Mouse (Mus musculus) right cerebral cortex, postnatal 36 days (tissue): ENCODE data around the gene Zfp846.
"Not testable (repeated sequence)": the region's sequence is repeated elsewhere in the genome, so short reads cannot be mapped to it uniquely, and the experiment has no call there.

ENCODE experiments used
- DNase-seq, 2 experiments: peaks; one replicate each; pipeline ENCODE4 v3.0.0; 2022; ENCODE audit warnings: low spot score in 2 of 2, mixed read lengths in 1 of 2

Zfp846 gene

GRCm38 (mm10) chr9:20581175-20581634, at the start of gene Zfp846:
Gene Zfp846, plus strand, starts transcription at chr9:20581291.
- peak; percentile 100 for DNase-seq

- DNase-seq: no peak
Observed at GRCm38 (mm10) chr9:20534326-20534926, 46.7 kb upstream of the Zfp846 start.

GRCm38 (mm10) chr9:20536598-20536997, 44.5 kb upstream of the Zfp846 start:
- no peak for DNase-seq

DNA sequence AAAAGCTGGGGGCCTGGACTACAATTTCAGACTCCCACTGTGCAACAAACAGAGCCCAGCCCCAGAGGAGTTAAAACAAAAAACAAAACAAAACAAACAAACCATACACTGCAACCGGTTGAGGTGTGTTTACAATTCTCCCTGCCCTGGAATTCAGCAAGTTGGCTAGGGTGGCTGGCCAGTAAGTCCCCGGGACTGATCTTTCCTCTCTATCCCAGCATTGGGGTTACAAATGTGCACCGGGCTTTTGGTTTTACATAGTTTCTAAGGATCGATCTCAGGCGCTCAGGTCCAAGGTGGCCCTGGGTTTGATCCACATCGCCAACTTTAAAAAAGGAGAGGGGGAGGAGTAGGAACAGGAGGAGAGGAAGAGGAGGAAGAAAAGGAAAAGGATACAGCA, 37.6 kb upstream of the Zfp846 start:
- no peak for DNase-seq

- DNase-seq: peak; percentile 63 to 64
Observed at GRCm38 (mm10) chr9:20544070-20544821, 36.8 kb upstream of the Zfp846 start.

DNA sequence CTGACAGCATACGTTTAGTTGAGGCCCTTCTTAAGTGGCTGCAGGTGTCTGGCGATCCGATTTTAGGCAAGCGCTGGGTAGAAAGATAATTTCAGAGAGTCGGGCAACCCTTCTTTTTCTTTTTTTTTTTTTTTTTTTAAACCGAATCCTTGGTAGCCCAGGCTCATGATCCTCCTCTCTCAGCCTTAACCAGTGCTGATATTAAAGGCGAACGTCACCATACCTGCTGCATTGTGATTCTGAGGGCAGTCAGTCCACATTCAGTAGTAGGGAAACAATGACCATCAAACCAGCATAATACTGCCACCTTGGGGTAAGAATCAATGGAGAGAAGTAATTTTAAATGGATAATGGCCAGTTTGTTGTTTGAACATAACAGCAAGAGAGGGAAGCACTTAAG, 35.9 kb upstream of the Zfp846 start:
- DNase-seq: no peak

DNA sequence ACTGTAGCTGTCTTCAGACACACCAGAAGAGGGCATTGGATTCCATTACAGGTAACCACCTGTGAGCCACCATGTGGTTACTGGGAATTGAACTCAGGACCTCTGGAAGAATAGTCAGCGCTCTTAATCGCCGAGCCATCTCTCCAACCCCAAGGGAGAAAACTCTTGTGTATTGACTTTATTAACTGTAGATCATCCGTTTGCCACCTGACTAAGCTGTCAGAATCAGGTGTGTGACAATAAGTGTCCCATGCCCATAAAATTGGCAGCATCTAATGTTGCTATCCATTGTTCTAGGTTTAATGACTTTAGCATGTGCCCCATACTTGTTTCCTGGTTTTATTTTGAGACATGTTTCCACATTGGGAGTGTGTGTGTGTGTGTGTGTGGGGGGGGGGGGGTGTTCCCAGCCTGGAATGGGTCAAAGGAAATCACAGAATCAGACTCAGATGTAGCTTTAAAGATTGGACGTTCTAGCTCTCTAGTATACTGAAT, 29.3 kb upstream of the Zfp846 start:
- no peak for DNase-seq

- DNase-seq: no peak
Observed at GRCm38 (mm10) chr9:20552698-20553097, 28.4 kb upstream of the Zfp846 start.

DNA sequence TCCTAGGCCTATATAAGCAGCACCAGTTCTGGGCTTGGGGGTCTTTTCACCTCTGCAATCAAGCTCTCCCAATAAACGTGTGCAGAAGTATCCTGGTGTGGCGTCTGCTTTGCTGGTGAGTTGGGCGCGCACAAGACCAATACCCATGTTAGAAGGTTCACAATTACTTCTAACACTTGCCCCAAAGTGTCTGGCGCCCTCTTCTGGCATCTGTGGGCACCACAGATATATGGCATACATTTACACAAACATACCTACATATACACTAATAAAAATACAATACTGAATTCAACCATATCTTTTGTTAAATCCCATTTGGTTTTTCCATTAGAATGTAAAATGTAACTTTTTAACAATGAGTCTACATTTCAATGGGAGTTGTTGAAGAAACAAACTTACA, 18.9 kb upstream of the Zfp846 start:
- no peak for DNase-seq

DNA sequence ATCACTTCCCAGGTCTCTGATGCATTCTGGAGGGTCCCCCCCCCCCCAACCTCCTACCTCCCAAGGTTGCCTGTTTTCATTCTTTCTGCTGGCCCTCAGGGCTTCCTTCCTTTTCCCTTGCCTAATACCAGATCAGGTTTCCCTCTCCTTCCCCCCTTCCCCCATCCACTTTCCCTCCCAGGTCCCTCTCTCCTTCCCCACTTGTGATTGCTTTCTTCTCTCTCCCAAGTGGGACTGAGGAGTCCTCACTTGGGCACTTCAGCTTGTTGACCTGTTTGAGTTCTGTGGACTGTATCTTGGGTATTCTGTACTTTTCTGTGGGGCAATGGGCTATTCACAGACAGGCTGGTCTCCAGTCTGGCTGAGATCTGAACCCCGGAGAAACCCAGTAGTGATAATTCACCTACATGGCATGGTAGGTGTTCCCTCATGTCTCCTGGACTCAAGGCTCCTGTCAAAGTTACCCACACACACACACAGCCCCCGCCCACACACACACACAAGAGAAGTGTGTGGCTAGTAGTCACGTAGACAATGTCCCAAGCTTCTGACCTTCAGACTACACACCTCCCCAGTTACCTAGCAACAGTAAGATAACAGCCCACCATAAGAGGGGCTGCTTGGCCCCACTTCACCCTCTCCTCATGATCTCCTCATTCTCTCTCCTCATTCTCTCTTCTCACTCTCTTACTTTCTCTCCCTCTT, 15.6 kb upstream of the Zfp846 start:
- DNase-seq: not testable (repeated sequence)

- no peak for DNase-seq
Observed at GRCm38 (mm10) chr9:20571060-20571459, 10.0 kb upstream of the Zfp846 start.

DNA sequence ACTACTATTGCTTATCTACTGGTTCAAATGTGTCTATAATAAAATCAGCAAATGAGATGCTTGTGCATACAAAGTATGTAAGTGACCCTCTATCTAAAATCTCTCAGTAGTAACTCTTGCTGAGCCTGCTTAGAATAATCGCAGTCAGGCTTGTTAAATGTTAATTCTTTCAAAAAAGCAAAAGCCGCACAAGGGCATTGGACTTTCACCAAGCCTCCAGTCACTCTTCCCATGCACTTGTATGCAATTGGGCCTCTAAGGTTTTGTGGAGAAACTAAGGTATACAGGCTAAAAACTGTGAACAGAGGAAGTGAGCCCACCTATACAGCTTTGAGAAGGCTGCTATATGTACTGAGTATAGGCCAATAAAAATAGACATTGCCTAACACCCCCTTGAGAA, 4.5 kb upstream of the Zfp846 start:
- no peak for DNase-seq

DNA sequence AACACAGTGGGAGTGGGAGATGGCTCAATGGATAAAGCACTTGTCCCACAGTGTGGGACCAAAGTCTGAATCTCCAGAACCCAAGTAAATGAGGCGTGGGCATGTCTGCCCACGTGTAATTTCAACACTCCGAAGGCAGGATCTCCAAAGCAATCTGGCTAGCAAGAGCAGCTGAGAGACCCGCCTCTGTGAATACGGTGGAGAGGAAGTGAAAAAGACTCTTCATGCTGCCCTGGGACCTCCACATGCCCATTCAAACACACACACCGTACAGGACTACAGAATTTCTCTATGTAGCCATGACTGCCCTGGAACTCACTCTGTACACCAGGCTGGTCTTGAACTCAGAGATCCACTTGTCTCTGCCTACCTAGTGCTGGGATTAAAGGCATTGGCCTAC, 20.2 kb downstream of the Zfp846 start:
- DNase-seq: no peak

DNA sequence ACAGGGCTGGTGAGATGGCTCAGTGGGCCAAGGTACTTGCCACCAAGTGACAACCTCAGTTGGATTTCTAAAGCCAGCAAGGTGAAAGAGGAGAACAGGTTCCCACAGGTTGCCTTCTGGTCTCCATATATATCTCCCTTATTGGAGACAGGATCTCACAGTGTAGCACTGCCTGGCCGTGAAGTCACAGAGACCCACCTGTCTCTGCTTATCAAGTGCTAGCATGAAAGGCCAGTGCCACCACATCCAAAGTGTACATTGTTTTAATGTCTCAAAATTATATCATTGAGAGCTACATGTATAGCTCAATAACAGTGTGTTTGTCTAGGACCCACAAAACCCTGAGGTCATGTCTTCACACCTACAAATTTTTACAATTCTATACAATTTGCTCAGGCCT, 25.2 kb downstream of the Zfp846 start:
- no peak for DNase-seq

- DNase-seq: peak; percentile 85 to 86
Observed at GRCm38 (mm10) chr9:20607100-20607974, 26.2 kb downstream of the Zfp846 start.

DNA sequence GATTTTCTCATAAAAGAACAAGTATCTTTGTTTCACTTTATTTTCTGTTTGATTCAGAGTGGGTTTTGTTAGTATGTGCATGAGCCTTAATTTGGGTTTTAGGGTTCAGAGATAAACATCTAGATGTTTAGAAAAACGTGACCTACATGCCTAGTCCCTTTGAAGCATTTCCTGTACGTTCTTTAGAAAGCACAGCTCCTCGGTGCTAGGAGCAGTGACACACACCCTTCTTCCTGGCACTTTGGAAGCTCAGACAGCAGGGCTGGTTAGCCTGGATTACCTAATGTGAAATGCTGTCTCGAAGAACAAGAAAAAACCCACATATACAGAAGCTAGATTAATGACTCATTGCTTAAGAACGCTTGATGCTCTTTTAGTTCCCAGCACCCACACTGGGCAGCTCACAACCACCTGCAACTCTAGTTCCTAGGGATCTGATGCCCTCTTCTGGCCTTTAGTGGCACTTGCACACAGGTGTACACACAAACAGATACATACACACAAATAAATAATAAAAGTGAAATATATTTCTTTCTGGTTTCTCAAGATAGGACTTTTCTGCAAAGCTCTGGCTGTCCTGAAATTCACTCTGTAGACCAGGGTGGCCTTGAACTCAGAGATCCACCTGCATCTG, 28.9 kb downstream of the Zfp846 start:
- no peak for DNase-seq

DNA sequence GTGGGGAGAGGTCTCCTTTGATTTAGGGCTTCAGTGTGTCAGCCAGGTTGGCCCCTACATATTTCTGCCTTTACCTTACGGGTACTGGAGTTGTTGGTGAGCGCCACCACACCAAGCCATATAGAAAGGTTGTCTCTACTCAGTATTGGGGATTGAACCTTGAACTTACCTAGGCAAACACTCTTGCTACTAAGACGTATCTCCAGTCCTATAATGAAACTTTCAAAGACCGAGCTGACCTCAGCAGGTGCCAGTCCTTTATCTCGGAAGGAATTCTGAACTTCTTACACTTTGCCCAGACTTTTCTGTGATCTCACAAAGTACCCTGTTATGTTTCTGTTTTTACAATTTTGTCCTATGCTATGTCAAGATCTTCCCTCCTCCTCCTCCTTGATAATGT, 30.9 kb downstream of the Zfp846 start:
- DNase-seq: no peak

DNA sequence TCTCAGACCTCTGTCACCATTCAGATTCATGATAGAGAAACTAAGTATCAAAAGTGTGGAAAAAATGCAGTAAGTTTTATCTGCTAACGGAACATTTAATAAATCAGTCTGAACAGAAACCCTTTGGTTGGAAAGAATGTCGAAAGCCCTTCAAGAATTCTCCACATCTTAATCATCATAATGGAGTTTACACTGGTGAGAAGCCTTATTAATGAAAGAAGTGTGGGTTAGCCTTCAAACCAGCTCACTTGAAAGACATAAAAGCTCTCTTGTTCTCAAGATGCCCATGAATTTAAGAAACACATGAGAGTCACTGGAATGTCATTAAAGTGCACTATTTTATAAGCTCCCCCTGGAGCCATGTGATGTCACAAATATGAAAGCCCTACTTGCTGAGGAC, 35.6 kb downstream of the Zfp846 start:
- DNase-seq: no peak

- no peak for DNase-seq
Observed at GRCm38 (mm10) chr9:20631332-20631731, 50.2 kb downstream of the Zfp846 start.

GRCm38 (mm10) chr9:20635676-20636075, 54.6 kb downstream of the Zfp846 start:
- not testable (repeated sequence) for DNase-seq

DNA sequence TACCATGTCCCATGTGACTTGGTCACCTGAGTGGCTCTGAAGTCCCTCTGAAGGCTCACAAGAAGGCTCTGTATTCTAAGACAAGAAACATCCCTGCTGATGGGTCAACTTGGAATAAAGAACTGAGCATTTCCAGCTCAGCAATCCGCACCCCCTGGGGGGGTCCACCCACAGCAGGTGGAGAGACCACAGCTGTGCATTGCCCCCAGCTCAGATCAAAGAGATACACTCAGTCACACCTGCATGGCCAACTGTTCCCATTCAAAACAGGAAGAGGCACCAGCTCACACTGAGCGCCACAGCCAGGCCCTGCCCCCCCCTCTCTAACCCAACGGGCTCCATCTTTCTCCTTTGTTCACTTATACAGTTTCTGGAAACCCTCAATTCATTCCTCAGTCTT, 55.2 kb downstream of the Zfp846 start:
- no peak for DNase-seq
